Mouse (Mus musculus) mesoderm, embryonic 11.5 days (tissue): ENCODE measurements at regions not wholly inside any gene's neighbourhood (a gene's known extent, or its start where the extent isn't known, plus 50 kb on each side); places are given as distances from the start of the nearest gene placed in this dataset.

Experiments used
- DNase-seq: peaks from one replicate; pipeline ENCODE4 v3.0.0-alpha.2; 2012; ENCODE audit warnings: low read depth, low spot score

DNA sequence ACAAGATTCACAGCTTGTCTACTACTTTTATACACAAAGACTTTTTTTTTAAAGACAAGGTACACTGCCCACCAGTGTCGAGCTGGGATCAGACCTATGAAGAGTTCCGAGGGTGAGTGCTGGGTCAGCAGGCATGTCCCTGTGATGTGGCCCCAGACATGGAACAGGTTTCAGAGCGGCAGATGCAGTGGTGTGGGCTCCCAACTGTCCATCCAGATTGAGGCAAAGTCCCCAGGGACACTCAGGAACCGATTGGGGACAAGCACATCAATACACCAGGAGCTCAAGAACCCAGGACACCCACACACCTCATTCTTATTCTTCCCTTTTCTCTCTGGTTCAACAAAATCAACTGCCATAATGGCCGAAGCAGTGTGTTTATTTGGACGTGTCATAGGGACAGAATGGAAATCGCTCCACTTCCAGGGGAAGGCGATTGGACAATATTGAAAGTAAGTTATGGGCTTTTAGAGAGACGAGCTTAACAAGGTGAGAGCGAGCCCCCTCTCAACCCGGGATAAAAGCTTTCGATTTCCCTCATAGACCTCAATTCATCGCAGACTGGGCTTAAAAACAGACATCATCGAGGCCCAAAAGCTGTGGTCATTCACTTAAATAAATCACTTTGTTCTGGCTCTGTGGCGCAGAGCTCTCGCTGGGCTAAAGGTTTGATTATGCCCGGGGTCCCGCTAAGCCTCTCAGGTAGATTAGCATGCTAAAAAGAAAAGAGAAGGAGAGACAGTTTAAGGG is 127.6 kb upstream of the Zdhhc25 start:
- DNase-seq: no peak

DNA sequence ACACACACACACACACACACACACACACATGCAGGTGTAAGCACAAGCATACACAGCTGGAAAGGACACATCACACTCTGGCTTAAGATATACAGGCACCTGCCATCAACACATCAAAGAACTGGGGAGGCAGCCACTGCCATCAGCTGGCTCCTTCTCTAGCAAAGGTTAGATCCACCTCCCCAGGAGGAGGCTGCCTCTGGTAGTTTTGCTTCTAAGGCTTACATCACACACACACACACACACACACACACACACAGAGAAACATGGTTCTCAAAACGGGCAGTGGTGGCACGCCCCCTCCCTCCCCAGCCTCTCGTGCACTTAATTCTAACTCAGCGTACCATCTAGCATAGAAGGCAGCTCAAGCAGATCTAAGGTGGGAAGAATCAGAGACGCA is 126.9 kb upstream of the Zdhhc25 start:
- DNase-seq: no peak

DNA sequence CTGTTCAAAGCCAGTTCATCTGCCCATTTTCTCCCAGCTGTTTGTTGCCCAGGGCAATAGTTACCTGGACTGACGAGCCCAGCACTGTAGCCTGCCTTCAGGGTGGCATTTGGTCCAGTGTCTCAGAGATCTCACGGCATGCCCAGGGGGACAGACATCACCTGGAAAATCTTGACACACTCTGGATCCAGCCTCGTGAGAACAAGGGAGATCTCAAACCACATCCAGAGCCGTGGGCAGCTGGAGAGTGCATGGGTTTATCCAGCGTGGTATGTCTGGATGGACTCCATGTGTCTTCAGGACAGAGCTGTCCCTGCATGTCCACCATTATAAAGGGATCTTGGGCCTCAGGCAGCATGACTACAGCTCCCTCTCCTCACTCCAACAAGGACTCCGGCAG is 116.6 kb upstream of the Zdhhc25 start:
- no peak for DNase-seq

DNA sequence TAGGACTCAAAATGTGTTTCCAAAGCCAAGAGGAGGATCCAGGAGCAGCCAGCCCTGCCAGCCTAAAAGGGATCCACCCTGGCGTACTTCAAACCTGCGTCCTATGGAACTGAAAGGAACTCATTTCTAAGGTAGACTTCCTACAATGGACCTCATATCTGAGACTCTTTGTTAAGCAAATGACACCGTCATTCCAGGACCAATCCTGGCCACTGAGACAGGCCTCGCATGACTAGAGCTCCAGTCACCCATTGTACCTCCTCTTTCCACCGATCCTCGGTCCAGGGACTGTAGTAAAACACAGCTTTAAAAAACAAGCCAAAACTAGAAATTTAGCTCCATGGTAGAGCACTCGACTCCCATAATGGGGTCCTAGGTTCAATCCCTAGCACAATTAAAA is 110.4 kb upstream of the Zdhhc25 start:
- DNase-seq: no peak

DNA sequence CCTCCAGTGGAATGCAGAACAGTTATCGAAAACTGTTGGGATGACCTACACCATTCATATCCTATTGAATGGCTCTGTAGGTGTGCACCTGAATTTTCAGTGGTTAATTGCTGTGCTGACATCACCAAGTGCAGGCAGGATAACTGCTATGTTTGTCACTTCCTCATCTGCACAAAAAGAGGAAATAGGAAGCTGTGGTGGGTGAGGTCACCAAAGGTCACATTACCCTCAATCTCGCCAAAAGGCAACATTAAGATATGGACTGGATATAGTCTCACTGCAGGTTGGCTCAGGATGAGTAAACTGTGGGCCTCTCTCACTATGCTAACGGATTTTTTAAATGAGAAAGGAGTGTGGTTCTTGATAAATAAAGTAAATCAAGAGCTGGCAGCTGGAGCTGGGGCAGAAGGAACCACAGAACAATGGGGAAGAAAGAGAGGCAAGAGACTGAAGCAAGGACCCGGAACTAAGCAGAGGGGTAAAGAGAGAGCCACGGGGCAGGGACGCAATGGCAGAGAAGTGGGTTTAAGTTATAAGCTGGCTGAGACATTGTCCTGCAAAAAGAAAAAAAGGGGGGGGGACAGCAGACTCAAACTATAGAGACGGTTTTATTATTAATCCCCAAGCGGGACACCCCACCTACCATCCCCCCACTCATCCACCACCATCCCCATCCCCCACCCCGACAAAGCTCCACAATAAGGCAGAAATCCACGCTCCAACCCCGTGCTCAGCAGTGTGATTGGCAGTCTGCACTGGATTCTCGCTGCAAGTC is 109.6 kb upstream of the Zdhhc25 start:
- DNase-seq: no peak

DNA sequence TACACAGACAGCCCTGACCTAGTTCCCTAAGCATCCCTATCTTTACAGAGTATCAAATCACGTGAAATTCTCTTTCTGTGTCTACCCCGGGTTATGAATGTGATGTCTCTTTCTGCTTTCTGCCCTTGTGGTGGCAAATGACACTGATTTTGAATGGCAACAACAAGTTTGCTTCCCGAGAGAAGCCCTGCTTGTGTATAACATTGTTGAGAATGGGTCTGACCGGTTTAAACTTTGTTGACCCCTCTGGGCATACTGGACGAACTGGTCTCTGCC is 109.1 kb upstream of the Zdhhc25 start:
- no peak for DNase-seq

DNA sequence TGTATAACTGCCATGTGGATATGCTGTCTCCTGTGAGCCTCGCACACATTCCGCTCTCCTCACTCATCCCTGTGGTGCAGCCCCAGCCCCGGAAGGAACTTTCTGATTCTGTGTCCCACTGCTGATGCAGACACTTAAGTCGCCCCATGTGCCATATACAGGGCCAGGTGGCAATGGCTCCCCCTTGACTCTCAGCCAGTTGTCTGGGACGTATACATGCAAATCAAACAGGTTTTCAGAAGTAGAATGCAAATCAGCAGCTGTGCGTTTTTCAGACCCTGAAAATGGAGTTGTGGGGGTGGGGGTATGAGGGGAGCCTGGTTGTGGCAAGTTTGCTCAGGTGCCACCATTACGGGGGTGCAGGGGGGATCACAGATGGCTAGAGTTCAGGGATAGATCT is 102.1 kb upstream of the Zdhhc25 start:
- no peak for DNase-seq

DNA sequence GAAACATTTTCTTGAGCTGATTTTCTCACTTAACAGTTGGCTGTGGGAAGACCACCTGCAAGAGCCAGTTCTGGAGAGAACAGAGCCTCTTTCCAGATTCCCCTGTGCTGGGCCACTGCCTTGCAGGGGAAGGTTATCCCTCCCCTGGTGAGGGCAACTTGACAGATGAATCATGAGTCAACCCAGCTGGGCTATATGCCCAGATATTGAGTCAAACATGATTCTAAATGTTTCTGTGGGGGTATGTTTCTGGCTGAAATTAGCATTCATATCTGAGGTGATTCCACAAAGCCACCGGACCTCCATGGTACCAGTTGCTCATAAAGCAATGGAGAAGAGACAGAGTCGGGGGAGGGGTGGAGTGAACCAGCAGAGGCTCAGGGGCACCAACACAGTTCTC is 97.8 kb upstream of the Zdhhc25 start:
- DNase-seq: no peak

DNA sequence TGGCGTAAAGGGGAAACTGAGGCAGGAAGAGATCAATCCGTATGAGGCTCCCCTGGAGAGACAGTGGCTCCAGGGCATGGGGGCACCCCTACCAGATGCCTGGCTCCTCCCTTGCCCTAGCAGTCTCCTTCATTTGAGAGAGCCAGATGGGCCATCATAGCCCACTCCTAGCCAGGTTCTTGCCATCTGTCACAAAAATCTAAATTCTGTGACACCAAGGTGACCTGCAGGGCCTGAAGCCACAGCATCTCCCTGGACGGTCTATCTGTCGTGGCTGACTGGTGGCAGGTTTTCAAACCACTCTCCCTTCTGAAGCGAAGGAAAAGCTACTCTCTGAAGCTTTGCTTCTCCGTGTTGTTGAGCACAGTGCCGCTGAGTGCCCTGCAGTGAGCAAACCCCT is 96.2 kb upstream of the Zdhhc25 start:
- DNase-seq: no peak

DNA sequence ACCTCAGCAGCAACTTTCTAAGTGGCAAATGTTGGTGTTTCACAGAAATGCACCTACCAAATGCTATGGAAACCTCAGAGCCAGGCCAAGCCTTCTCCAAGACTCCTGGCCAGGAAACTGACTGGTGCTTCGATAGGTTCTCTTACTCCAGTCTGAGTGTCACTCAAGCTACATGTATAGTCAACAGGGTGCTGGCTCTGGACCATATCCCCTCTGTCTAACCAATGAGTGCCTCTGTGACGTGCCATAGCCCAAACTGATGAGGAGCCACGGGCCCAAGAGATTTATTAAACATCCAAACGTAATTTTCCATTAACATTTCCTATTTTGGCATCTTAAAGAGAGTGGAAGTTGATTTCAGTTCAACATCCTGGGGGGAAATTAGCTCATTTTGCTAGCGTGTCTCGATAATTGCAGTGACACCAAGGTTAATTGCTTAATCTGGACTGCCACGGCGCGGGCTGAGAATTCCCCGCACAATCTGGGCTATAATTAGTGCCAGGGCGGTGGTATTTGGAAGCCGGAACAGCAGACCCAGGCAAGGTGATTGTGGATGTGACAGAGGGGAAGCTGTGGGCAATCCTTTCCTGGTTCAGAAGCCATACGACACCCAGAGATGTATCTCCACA is 94.5 kb upstream of the Zdhhc25 start:
- DNase-seq: no peak

DNA sequence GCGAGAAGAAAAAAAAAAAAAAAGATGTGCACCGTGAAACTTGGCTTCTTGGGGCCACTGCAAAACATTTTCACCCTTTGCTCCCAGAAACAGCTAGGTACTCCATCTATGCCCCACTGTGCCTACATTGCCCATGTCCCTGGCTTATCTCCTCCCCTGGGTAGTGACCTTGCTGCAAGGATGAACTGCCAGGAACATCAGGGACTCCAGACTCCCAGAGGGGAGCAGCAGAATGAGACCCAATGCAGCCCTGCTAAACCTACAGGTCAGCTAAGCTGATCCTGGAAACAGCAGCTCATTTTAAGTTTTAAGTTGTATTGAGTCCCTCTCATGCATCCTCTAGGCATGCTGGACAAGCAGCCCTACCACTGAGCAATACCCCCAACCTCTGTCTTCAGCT is 92.2 kb upstream of the Zdhhc25 start:
- DNase-seq: no peak

DNA sequence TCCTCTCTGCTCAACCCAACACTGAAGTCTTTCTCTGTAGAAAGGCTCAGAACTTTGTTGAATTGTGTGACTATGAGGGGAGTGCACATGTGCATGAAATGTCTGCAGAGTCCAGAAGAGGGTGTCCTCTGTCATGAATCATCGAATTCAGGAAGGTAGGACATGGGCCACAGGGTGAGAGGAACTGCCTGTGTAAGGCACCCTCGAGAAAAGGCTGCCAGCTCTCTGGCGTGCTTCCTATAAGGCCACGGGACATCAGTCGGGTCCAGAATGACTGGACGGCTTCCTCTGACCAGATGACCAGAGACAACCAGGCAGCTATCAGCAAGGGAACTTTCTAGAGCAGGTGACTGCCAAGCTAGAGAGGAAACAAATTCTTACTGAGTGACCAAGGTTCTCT is 91.1 kb upstream of the Zdhhc25 start:
- DNase-seq: no peak

DNA sequence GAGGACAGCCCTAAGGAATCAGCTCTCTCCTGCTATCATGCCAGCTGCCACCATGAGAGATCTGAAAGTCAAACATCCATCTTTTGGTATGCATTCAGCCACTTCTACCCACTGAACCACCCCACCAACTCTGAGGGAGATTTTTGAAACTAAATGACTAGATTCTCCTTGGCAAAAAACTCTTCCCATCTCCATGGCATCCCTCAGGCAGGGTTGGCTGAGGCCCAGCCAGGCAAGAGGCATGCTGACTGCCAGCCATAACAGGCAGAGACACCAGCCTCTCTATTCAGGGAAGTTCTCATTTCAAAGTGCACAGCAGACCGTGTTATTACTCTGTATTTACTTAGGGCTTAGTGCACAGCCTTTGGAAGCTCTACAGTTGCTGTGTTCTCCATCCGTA is 90.5 kb upstream of the Zdhhc25 start:
- no peak for DNase-seq

DNA sequence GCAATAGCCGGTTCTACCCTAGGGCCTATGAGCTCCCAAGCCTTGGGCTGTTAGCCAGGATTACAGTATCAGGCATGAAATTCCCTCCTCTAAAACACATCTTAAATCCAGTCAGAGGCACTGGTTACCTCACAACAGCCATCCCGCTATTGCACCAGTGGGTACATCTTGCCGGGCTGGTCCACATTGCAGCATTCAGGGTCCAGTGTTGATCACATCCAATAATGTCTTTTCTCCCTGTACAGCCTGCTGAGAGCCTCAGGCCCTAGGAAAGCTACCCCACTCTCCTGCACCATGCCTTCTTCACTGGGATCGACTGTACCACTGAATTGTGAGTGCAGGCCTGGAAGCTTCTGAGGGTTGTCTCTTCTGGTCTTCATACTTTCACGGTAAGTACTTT is 86.0 kb upstream of the Zdhhc25 start:
- DNase-seq: no peak

DNA sequence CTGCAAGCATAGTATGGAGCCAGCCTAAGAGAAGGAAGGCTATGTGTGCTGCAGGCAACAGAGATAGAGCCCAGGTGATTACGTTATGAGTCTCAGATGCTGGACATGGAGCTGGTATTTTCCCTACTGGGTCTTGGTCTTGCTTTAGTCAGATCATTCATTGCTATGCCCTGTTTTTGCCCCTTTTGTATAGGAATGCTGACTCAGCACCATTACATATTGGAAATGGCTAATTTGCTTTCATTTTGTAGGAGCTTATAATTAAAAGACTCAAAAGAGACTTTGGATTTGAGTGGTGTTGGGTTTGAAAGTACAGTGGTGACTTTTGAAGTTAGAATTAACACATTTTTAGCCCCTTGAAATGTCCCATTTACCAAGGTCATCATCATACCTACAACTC is 68.9 kb upstream of the Zdhhc25 start:
- DNase-seq: no peak

DNA sequence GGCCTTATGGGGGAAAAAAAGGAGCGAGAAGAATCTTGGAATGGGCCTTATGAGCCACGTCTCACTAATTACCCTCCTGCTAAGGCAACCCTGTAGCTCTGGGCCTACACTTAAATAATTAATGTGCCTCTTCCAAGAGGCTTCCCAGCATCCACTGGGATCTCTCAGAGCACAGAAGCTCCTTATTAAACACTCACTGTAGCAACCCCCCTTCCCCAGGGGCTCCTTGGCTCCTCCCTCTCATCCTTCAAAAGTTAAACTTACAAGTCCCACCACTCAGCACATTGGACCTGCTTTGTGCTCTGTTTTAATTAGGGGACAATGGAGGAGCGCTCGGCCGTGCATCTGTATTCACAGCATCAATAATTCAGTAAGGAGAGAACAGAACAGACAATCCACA is 68.1 kb upstream of the Zdhhc25 start:
- peak; percentile 9 for DNase-seq

DNA sequence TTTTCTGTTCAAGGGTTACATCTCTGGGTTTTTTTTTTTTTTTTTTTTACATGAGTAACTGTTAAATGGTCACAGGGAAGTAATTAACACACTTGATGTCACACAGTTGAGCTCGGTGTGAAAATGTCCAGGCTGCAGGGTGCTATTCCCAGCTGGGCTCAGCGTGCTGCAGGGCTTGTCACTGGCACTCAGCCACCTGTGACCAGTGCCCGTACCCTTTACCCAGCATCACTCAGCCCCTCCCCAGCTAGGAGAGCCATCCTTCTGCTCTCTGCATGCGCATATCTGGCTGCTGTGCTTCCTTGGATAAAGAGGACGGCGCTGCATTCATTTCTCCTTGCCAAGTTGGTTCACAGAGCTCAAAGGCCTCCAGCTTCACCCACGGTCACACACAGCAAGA is 66.7 kb upstream of the Zdhhc25 start:
- DNase-seq: no peak

DNA sequence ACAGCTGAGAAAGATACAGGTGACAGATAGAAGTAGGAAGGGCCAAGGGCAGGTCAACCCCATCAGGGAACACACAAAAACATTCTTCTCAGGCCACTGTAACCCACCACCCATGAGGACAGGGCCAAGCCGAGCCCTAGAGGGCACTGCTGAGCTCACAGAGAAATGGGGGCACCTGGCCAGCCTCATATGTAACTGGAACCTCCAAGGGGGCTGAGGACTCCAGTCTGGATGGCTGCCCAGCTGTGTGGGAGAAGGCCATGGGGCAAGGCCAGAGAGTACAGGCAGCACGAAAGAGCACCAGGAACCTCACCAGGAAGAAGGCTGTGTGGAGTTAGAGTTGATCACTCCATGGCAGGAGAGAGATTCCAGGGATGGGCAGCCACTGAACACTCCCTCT is 64.6 kb upstream of the Zdhhc25 start:
- no peak for DNase-seq

DNA sequence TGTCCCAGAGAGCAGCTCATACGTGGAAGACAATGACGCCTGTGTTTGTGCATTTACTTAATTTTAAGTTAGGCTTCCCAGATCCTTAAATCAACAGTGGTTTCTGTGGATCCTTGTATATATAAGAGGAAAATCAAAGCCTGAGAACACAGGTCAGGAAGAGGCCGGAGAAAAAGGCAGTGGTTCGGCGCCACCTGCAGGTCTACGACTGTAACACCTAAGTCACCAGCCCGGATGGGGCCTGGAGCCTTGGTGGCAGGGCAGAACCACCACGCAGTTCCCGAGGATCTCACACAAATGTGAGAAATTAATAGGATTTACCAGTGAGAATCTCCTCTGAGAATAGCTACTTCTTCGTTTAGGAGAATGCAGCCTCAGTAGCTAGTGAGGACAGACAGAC is 62.9 kb upstream of the Zdhhc25 start:
- DNase-seq: peak; percentile 44

DNA sequence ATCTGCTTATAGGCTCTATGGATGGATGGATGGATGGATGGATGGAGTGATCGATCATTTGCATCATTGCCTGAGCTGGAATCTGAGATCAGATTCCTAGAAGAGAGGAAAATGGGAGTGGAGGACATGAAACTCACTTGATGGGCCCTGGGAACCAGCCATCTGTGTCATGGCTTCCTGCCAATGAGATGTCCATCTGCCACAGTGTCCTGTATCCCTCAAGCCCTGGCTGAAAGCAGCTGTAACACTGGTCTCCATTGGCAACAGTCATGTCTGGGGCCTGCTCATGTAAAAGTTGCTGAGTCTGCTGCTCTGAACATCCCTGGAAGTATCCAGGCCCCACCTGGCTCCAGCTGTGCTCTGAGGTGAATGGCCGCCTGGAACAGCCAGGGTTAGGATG is 57.5 kb upstream of the Zdhhc25 start:
- DNase-seq: no peak

DNA sequence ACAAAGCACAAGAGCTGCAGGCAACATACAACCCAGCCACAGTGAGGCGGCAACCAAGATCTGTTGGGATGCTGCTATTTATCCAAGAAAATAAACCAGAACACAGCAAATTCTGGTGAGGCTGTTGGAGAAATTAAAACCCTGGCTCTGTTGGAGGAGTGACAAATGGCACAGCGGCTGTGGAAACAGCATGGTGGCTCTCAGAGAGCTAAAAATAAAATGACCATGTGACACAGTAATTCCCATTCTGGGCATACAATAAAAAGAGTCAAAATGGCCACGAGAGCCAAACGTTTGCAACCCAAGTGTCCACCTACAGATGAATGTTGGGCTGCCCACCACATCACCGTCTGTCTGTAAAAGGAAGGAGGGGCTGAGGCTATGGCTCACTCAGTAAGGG is 55.9 kb upstream of the Zdhhc25 start:
- DNase-seq: no peak

DNA sequence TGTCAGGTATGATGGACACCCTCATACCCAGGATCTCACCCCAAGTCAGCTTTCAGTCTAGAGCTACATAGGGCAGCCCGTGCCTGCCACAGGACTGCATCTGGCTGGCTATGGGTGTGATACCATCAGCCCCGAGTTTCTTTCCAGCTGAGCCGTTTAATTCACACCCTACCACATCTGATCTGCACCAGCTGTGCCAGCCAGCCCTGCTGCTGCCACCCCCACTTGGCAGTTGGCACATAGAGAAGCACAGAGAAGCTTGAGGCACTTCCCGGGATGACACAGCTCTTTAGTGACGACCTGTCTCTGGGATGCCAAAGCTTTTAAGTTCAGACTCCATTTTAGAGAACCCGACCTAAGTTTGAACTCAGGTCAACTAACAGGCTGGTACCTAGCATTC is 51.8 kb upstream of the Zdhhc25 start:
- no peak for DNase-seq
